Mouse (Mus musculus): ENCODE measurements at regions not wholly inside any gene's neighbourhood (a gene's known extent, or its start where the extent isn't known, plus 50 kb on each side); places are given as distances from the start of the nearest gene placed in this dataset.

- no peak for DNase-seq (ENCODE audit: extremely low read depth, insufficient read length, low spot score)
Observed at GRCm38 (mm10) chrX:163812431-163812830, 51.3 kb upstream of the Rnf138rt1 start.

- no peak for DNase-seq (ENCODE audit: extremely low read depth, insufficient read length, low spot score)
Observed at GRCm38 (mm10) chrX:163814806-163815205, 53.7 kb upstream of the Rnf138rt1 start.

- DNase-seq (ENCODE audit: extremely low read depth, insufficient read length, low spot score) = no peak
Observed at GRCm38 (mm10) chrX:163822298-163822697, 61.2 kb upstream of the Rnf138rt1 start.

DNA sequence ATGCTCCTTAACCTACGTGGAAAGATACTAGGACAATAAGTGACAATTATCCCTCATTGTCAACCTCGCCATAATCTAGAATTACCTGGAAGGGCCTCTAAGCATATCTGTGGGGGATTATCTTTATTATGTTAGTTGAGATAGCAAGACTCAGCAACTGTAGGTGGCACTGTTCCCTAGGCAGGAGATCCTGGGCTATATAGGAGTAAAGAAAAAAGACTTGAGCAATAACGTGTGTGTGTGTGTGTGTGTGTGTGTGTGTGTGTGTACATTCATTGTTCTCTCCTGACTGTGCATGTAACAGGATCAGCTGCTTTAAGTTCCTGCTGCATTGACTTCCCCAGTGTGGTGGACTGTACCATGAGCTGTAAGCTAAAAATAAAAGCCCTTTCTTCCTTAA is 66.3 kb upstream of the Rnf138rt1 start:
- DNase-seq (ENCODE audit: extremely low read depth, insufficient read length, low spot score) = peak; percentile 7

DNA sequence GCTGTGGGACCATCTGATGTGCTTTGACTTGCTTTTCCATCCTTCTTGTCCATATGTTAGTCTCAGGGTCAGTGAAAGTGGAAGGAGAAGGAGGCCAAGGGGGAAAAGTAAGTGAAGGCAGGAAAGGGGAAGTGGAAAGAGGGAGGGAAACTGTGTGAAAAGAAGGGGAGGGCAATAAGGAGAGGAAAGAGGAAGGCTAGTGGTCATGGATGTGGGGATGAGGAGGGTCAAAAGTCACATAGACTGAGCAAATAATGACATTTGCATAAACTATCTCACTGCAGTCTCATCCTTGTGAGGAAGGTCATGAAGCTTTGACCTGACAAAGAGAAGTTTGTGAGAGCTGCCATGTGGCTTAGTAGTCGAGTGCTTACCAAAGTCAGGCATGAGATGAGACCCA is 63.4 kb upstream of the Ap1s2 start:
- no peak for DNase-seq (ENCODE audit: extremely low read depth, insufficient read length, low spot score)

DNA sequence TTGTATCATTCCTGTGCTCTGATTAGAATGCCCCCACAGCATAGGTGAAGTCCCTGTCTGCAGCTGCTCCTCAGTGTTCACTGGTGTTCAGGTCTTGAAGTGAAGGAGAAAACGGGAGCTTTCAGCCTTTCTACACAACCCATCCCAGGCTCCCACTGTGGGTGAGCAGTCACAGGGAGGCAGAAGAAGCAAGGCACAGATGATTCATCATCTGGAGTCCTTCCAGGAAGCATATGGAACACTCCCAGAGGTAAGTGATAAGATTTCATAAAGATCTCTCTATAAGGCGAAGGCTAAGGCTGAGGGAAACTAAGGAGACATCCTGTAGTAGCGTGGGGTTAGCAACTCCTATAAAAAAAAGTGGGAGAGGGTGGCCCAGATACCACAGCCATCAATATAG is 61.9 kb upstream of the Ap1s2 start:
- no peak for DNase-seq (ENCODE audit: extremely low read depth, insufficient read length, low spot score)

DNA sequence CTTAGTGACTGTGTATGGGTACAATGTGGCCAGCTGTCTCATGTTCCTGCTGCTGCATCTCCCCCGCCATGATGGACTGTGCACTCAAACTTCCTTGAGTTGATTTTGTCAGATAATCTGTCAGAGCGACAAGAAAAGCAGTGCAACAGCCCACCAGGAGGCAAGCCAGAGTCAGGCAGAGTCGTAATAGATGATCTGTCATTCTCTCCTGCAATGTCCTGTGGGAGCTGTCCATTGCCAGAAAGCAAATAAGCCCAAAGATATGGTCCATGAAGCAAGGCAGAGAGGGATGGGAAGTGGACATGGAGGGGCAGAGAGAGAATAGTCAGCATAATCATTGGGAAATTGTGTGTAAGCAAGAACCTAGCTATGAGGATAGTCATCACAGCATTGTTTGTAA is 61.2 kb upstream of the Ap1s2 start:
- DNase-seq (ENCODE audit: extremely low read depth, insufficient read length, low spot score) = no peak

GRCm38 (mm10) chrX:163848510-163849199 is 60.2 kb upstream of the Ap1s2 start:
- no peak for DNase-seq (ENCODE audit: extremely low read depth, insufficient read length, low spot score)

- DNase-seq (ENCODE audit: extremely low read depth, insufficient read length, low spot score) = no peak
Observed at GRCm38 (mm10) chrX:163850915-163851599, 57.8 kb upstream of the Ap1s2 start.

DNA sequence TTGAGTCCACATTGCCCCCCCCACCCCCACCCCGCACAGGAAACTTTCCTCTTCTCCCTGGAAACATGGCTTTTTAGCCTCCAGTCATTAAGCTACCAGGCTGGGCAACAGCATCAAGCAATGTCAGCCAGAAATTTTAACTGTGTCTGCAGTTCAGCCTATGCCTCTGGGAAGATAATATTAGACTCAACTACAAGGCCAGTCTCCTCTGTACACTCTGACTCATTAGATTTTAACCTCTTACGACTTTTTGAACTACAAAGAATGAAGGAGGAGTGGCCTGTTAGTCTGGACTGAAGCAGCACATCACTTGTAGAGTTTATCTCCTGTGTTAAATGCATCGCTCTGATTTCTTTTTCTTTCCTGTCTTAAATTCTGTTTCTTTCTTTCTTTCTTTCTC is 50.3 kb upstream of the Ap1s2 start:
- peak; percentile 25 for DNase-seq (ENCODE audit: extremely low read depth, insufficient read length, low spot score)
